Mouse (Mus musculus) liver, embryonic 13.5 days (tissue): Measurements from ENCODE around the gene Slc35f2. TPM values are rescaled to one million over a fixed set of nuclear protein-coding genes. Genes with fewer than 3 reads are reported as not detected.

Source experiments
- ATAC-seq: fragments of 200-750 bp; cut with Nextera tagmentation; 2 replicates; pipeline ENCODE4 v1.8.0; 2017; ENCODE audit warnings: low read depth, mild to moderate bottlenecking, moderate number of reproducible peaks, moderate library complexity
- DNase-seq: peaks from one replicate; pipeline ENCODE4 v3.0.0; 2022
- H3K27ac ChIP-seq: fragments of 300-500 bp; sonication (generic); 2 replicates; pipeline ENCODE4 v1.5.1; 2015; ENCODE audit warnings: moderate library complexity, mild to moderate bottlenecking, inconsistent platforms
- H3K27me3 ChIP-seq: fragments of 300-500 bp; sonication (generic); 2 replicates; pipeline ENCODE4 v1.6.1; 2015; ENCODE audit warnings: mild to moderate bottlenecking, inconsistent platforms
- H3K36me3 ChIP-seq: fragments of 300-500 bp; sonication (generic); 2 replicates; pipeline ENCODE4 v1.6.1; 2015; ENCODE audit warnings: mild to moderate bottlenecking, inconsistent platforms
- H3K4me1 ChIP-seq: fragments of 300-500 bp; sonication (generic); replicated peaks from 2 replicates; pipeline ENCODE4 v1.6.1; 2015; ENCODE audit warnings: inconsistent platforms
- H3K4me2 ChIP-seq: fragments of 300-500 bp; sonication (generic); 2 replicates; pipeline ENCODE4 v1.6.1; 2015; ENCODE audit warnings: inconsistent platforms, mild to moderate bottlenecking, moderate library complexity
- H3K4me3 ChIP-seq: fragments of 300-500 bp; sonication (generic); replicated peaks from 2 replicates; pipeline ENCODE4 v1.5.1; 2015; ENCODE audit warnings: mild to moderate bottlenecking, inconsistent platforms
- H3K9ac ChIP-seq: fragments of 300-500 bp; sonication (generic); 2 replicates; pipeline ENCODE4 v1.6.1; 2015; ENCODE audit warnings: mild to moderate bottlenecking, inconsistent platforms
- H3K9me3 ChIP-seq: fragments of 300-500 bp; sonication (generic); replicated peaks from 2 replicates; pipeline ENCODE4 v1.6.1; 2016; ENCODE audit warnings: inconsistent platforms
- WGBS: fragments of 180-500 bp; shearing (Covaris S2); methylation state at CpG from one replicate; pipeline ENCODE4 v1.1.7; 2015; ENCODE audit not compliant: insufficient replicate concordance; 5-methylcytosine and 5-hydroxymethylcytosine counted together
- polyA plus RNA-seq: library from polyadenylated mRNA; unstranded; fragments of >200 nt; fragmentation: Nextera tagmentation; extraction: Ambion mirVana; gene quantifications from 2 replicates; pipeline ENCODE4 v1.2.1, GENCODE M21; 2015

Slc35f2 gene
- polyA plus RNA-seq, 1 experiment from 2014 or later: 0.30 TPM

- Histone ChIP-seq H3K36me3 (no peaks in the 10 kb centered on the region), H3K27ac (no peak overlapping the region), H3K27me3 (no peaks in the 10 kb centered on the region), H3K4me1 (peaks cover 4% of the 10 kb centered on the region; the same call in 1 of the 2 replicates), H3K4me3 (peak overlapping the region; percentile 46), H3K4me2 (peak overlapping the region; percentile 55), H3K9me3 (no peaks in the 10 kb centered on the region), H3K9ac (peak overlapping the region; percentile 13; the same call in 1 of the 2 replicates)
- DNase-seq (no peak), ATAC-seq (no peak)
- WGBS: 15% methylated on average over 14 of the region's 14 CpGs
Observed at GRCm38 (mm10) chr9:53829081-53829865, 57.9 kb downstream of the Slc35f2 start.

GRCm38 (mm10) chr9:53829866-53830209 is 58.5 kb downstream of the Slc35f2 start:
- ATAC-seq (no peak), DNase-seq (no peak)

GRCm38 (mm10) chr9:53835039-53835438 is 63.7 kb downstream of the Slc35f2 start:
- Histone ChIP-seq H3K27ac (no peak overlapping the region), H3K9ac (no peak overlapping the region), H3K4me3 (no peak overlapping the region), H3K4me1 (no peaks in the 10 kb centered on the region), H3K36me3 (no peaks in the 10 kb centered on the region), H3K4me2 (no peak overlapping the region), H3K27me3 (no peaks in the 10 kb centered on the region), H3K9me3 (no peaks in the 10 kb centered on the region)
- WGBS: 56% methylated on average over 3 of the region's 3 CpGs
- ATAC-seq (no peak), DNase-seq (no peak)

More at GRCm38 (mm10) chr9:53829866-53830209, 58.5 kb downstream of the Slc35f2 start:
- Histone ChIP-seq H3K9me3 (no peaks in the 10 kb centered on the region), H3K4me3 (peak overlapping the region; percentile 46), H3K36me3 (no peaks in the 10 kb centered on the region), H3K27me3 (no peaks in the 10 kb centered on the region), H3K4me1 (peaks cover 4% of the 10 kb centered on the region; the same call in 1 of the 2 replicates), H3K27ac (no peak overlapping the region), H3K4me2 (peak overlapping the region; percentile 55), H3K9ac (peak overlapping the region; percentile 13; the same call in 1 of the 2 replicates)
- WGBS: 22% methylated on average over 2 of the region's 2 CpGs

GRCm38 (mm10) chr9:53835976-53836375 is 64.6 kb downstream of the Slc35f2 start:
- Histone ChIP-seq H3K4me1 (no peaks in the 10 kb centered on the region), H3K9ac (no peak overlapping the region), H3K4me2 (no peak overlapping the region), H3K36me3 (no peaks in the 10 kb centered on the region), H3K4me3 (no peak overlapping the region), H3K27me3 (no peaks in the 10 kb centered on the region), H3K27ac (no peak overlapping the region), H3K9me3 (no peaks in the 10 kb centered on the region)
- WGBS: 55% methylated on average over 4 of the region's 4 CpGs
- ATAC-seq (no peak), DNase-seq (no peak)

- no peaks in the 10 kb centered on the region for H3K9me3 ChIP-seq
- H3K27me3 ChIP-seq: no peaks in the 10 kb centered on the region
- H3K27ac ChIP-seq: no peak overlapping the region
- no peaks in the 10 kb centered on the region for H3K4me1 ChIP-seq
- no peak overlapping the region for H3K9ac ChIP-seq
- no peak overlapping the region for H3K4me2 ChIP-seq
- DNase-seq (no peak), ATAC-seq (no peak)
- no peak overlapping the region for H3K4me3 ChIP-seq
- WGBS: 60% methylated on average over 8 of the region's 8 CpGs
- H3K36me3 ChIP-seq: no peaks in the 10 kb centered on the region
Observed at GRCm38 (mm10) chr9:53838816-53839215, 67.5 kb downstream of the Slc35f2 start.

- H3K9ac ChIP-seq: no peak overlapping the region
- 67% methylated on average over 8 of the region's 8 CpGs for WGBS
- no peak overlapping the region for H3K4me3 ChIP-seq
- ATAC-seq (no peak), DNase-seq (no peak)
- H3K9me3 ChIP-seq: no peaks in the 10 kb centered on the region
- H3K4me1 ChIP-seq: no peaks in the 10 kb centered on the region
- H3K4me2 ChIP-seq: no peak overlapping the region
- no peaks in the 10 kb centered on the region for H3K36me3 ChIP-seq
- no peaks in the 10 kb centered on the region for H3K27me3 ChIP-seq
- H3K27ac ChIP-seq: no peak overlapping the region
Observed at GRCm38 (mm10) chr9:53848548-53848947, 77.2 kb downstream of the Slc35f2 start.

- Histone ChIP-seq H3K9ac (no peak within 1 kb of the TSS), H3K4me2 (no peak within 1 kb of the TSS), H3K4me1 (no peaks in the 10 kb centered on the region), H3K9me3 (no peaks in the 10 kb centered on the region), H3K36me3 (no peaks in the 10 kb centered on the region), H3K27me3 (no peaks in the 10 kb centered on the region), H3K27ac (no peak within 1 kb of the TSS), H3K4me3 (no peak within 1 kb of the TSS)
- ATAC-seq: no peak
- no peak for DNase-seq
- 65% methylated on average over 4 of the region's 4 CpGs for WGBS
Observed at GRCm38 (mm10) chr9:53849864-53850263, 78.5 kb downstream of the Slc35f2 start, which contains the start of gene Sln. TSS of gene Sln (plus strand) at chr9:53850164.

GRCm38 (mm10) chr9:53852158-53852557 is 80.8 kb downstream of the Slc35f2 start:
- DNase-seq (no peak), ATAC-seq (no peak)
- Histone ChIP-seq H3K4me1 (no peaks in the 10 kb centered on the region), H3K4me3 (no peak overlapping the region), H3K36me3 (no peaks in the 10 kb centered on the region), H3K27me3 (no peaks in the 10 kb centered on the region), H3K9ac (no peak overlapping the region), H3K4me2 (no peak overlapping the region), H3K27ac (no peak overlapping the region), H3K9me3 (no peaks in the 10 kb centered on the region)
- 68% methylated on average over 4 of the region's 4 CpGs for WGBS

GRCm38 (mm10) chr9:53853672-53854071 is 82.3 kb downstream of the Slc35f2 start:
- DNase-seq (no peak), ATAC-seq (no peak)
- no peak overlapping the region for H3K4me2 ChIP-seq
- H3K4me3 ChIP-seq: no peak overlapping the region
- 51% methylated on average over 1 of the region's 1 CpGs for WGBS
- no peaks in the 10 kb centered on the region for H3K36me3 ChIP-seq
- no peak overlapping the region for H3K27ac ChIP-seq
- no peaks in the 10 kb centered on the region for H3K4me1 ChIP-seq
- H3K9me3 ChIP-seq: no peaks in the 10 kb centered on the region
- no peaks in the 10 kb centered on the region for H3K27me3 ChIP-seq
- H3K9ac ChIP-seq: no peak overlapping the region

- Histone ChIP-seq H3K27me3 (no peaks in the 10 kb centered on the region), H3K4me3 (no peak overlapping the region), H3K27ac (no peak overlapping the region), H3K4me1 (no peaks in the 10 kb centered on the region), H3K36me3 (no peaks in the 10 kb centered on the region), H3K9ac (no peak overlapping the region), H3K4me2 (no peak overlapping the region), H3K9me3 (no peaks in the 10 kb centered on the region)
- DNase-seq: no peak
- WGBS: 69% methylated on average over 1 of the region's 1 CpGs
- no peak for ATAC-seq
Observed at GRCm38 (mm10) chr9:53854525-53854924, 83.2 kb downstream of the Slc35f2 start.

GRCm38 (mm10) chr9:53857864-53858263 is 86.5 kb downstream of the Slc35f2 start:
- H3K27ac ChIP-seq: no peak overlapping the region
- DNase-seq (no peak), ATAC-seq (no peak)
- no peaks in the 10 kb centered on the region for H3K27me3 ChIP-seq
- H3K9me3 ChIP-seq: no peaks in the 10 kb centered on the region
- no peak overlapping the region for H3K9ac ChIP-seq
- no peak overlapping the region for H3K4me3 ChIP-seq
- WGBS: 53% methylated on average over 5 of the region's 5 CpGs
- no peak overlapping the region for H3K4me2 ChIP-seq
- H3K36me3 ChIP-seq: no peaks in the 10 kb centered on the region
- H3K4me1 ChIP-seq: no peaks in the 10 kb centered on the region
